Mouse (Mus musculus): ENCODE results near the gene Kremen2. TPM values are rescaled to one million over a fixed set of nuclear protein-coding genes. Genes with fewer than 3 reads are reported as not detected.

The Kremen2 gene
- polyA plus RNA-seq (2012; rRNA removed) = 0.65 and 0.92 TPM in 2 replicates

GRCm38 (mm10) chr17:23745301-23746251 is at the start of gene Kremen2:
Kremen2 (minus strand) TSS chr17:23745833.
- Histone ChIP-seq H3K36me3 (ENCODE audit: control insufficient read depth, insufficient read depth, low read length) (no peaks in the 10 kb centered on the region), H3K27ac (ENCODE audit: insufficient read depth, low read length) (no peak within 1 kb of the TSS), H3K4me3 (ENCODE audit: extremely low read depth, insufficient read depth, insufficient read length) (no peak within 1 kb of the TSS; the same call in 1 of the 2 replicates), H3K4me1 (ENCODE audit: control insufficient read depth, insufficient read depth, insufficient read length) (peaks cover 23% of the 10 kb centered on the region), H3K27me3 (ENCODE audit: control insufficient read depth, insufficient read depth, low read length) (peaks cover 21% of the 10 kb centered on the region)
- TF ChIP-seq POLR2A (IDR thresholded peaks at IDR 0.05; ENCODE audit: low read depth, low read length) = no peak
- WGBS = 6% methylated on average over 44 of the region's 45 CpGs
- no peak for DNase-seq (ENCODE audit: low read depth in 1 of 2, low spot score in 2 of 2)

- DNase-seq (ENCODE audit: low read depth in 1 of 2, low spot score in 2 of 2) = no peak
- Histone ChIP-seq H3K4me1 (ENCODE audit: control insufficient read depth, insufficient read depth, insufficient read length) (peaks cover 4% of the 10 kb centered on the region; the same call in 1 of the 2 replicates), H3K27me3 (ENCODE audit: control insufficient read depth, insufficient read depth, low read length) (no peaks in the 10 kb centered on the region), H3K4me3 (ENCODE audit: extremely low read depth, insufficient read depth, insufficient read length) (no peak overlapping the region), H3K27ac (ENCODE audit: insufficient read depth, low read length) (no peak overlapping the region), H3K36me3 (ENCODE audit: control insufficient read depth, insufficient read depth, low read length) (no peaks in the 10 kb centered on the region)
- 95% methylated on average over 8 of the region's 8 CpGs for WGBS
- TF ChIP-seq POLR2A (IDR thresholded peaks at IDR 0.05; ENCODE audit: low read depth, low read length) (no peak), CTCF (IDR thresholded peaks at IDR 0.05; ENCODE audit: extremely low read depth, insufficient read depth, insufficient read length, insufficient replicate concordance) (no peak)
Measured at GRCm38 (mm10) chr17:23795323-23795722, 49.7 kb upstream of the Kremen2 start.

- Histone ChIP-seq H3K4me1 (ENCODE audit: control insufficient read depth, insufficient read depth, insufficient read length) (peaks cover 9% of the 10 kb centered on the region; the same call in 1 of the 2 replicates), H3K4me3 (ENCODE audit: extremely low read depth, insufficient read depth, insufficient read length) (peak overlapping the region; percentile 69), H3K27me3 (ENCODE audit: control insufficient read depth, insufficient read depth, low read length) (0 out of 2 replicates have a peak, but pooled peaks cover 1% of the 10 kb centered on the region), H3K27ac (ENCODE audit: insufficient read depth, low read length) (no peak overlapping the region), H3K36me3 (ENCODE audit: control insufficient read depth, insufficient read depth, low read length) (no peaks in the 10 kb centered on the region)
- no peak for TF ChIP-seq POLR2A (IDR thresholded peaks at IDR 0.05; ENCODE audit: low read depth, low read length)
- no peak for TF ChIP-seq CTCF (IDR thresholded peaks at IDR 0.05; ENCODE audit: extremely low read depth, insufficient read depth, insufficient read length, insufficient replicate concordance)
- no peak for DNase-seq (ENCODE audit: low read depth in 1 of 2, low spot score in 2 of 2)
- 9% methylated on average over 2 of the region's 2 CpGs for WGBS
Measured at GRCm38 (mm10) chr17:23791079-23791357, 45.4 kb upstream of the Kremen2 start.

GRCm38 (mm10) chr17:23790269-23791078 is 44.8 kb upstream of the Kremen2 start, which contains the start of gene Srrm2:
Srrm2 (plus strand) TSS chr17:23790532.
- DNase-seq (ENCODE audit: low read depth in 1 of 2, low spot score in 2 of 2) = peak in 1 of 2 experiments; percentile 34
- no peaks in the 10 kb centered on the region for H3K36me3 ChIP-seq (ENCODE audit: control insufficient read depth, insufficient read depth, low read length)
- peaks cover 6% of the 10 kb centered on the region; the same call in 1 of the 2 replicates for H3K27me3 ChIP-seq (ENCODE audit: control insufficient read depth, insufficient read depth, low read length)
- 4% methylated on average over 29 of the region's 29 CpGs for WGBS
- peak within 1 kb of the TSS; percentile 41 for H3K27ac ChIP-seq (ENCODE audit: insufficient read depth, low read length)
- H3K4me1 ChIP-seq (ENCODE audit: control insufficient read depth, insufficient read depth, insufficient read length) = peaks cover 9% of the 10 kb centered on the region; the same call in 1 of the 2 replicates
- no peak for TF ChIP-seq CTCF (IDR thresholded peaks at IDR 0.05; ENCODE audit: extremely low read depth, insufficient read depth, insufficient read length, insufficient replicate concordance)
- peak; percentile 35; the same call in 1 of the 2 replicates for TF ChIP-seq POLR2A (IDR thresholded peaks at IDR 0.05; ENCODE audit: low read depth, low read length)
- H3K4me3 ChIP-seq (ENCODE audit: extremely low read depth, insufficient read depth, insufficient read length) = peak within 1 kb of the TSS; percentile 69

GRCm38 (mm10) chr17:23789749-23790268 is 44.2 kb upstream of the Kremen2 start:
- TF ChIP-seq POLR2A (IDR thresholded peaks at IDR 0.05; ENCODE audit: low read depth, low read length) (no peak), CTCF (IDR thresholded peaks at IDR 0.05; ENCODE audit: extremely low read depth, insufficient read depth, insufficient read length, insufficient replicate concordance) (no peak)
- 31% methylated on average over 8 of the region's 8 CpGs for WGBS

GRCm38 (mm10) chr17:23788973-23789372 is 43.3 kb upstream of the Kremen2 start:
- Histone ChIP-seq H3K4me1 (ENCODE audit: control insufficient read depth, insufficient read depth, insufficient read length) (peaks cover 9% of the 10 kb centered on the region; the same call in 1 of the 2 replicates), H3K27ac (ENCODE audit: insufficient read depth, low read length) (no peak overlapping the region), H3K36me3 (ENCODE audit: control insufficient read depth, insufficient read depth, low read length) (no peaks in the 10 kb centered on the region), H3K27me3 (ENCODE audit: control insufficient read depth, insufficient read depth, low read length) (peaks cover 6% of the 10 kb centered on the region; the same call in 1 of the 2 replicates), H3K4me3 (ENCODE audit: extremely low read depth, insufficient read depth, insufficient read length) (no peak overlapping the region)
- TF ChIP-seq POLR2A (IDR thresholded peaks at IDR 0.05; ENCODE audit: low read depth, low read length) (no peak), CTCF (IDR thresholded peaks at IDR 0.05; ENCODE audit: extremely low read depth, insufficient read depth, insufficient read length, insufficient replicate concordance) (no peak)
- DNase-seq (ENCODE audit: low read depth in 1 of 2, low spot score in 2 of 2) = no peak
- WGBS = 89% methylated on average over 4 of the region's 4 CpGs

More at GRCm38 (mm10) chr17:23789749-23790268, 44.2 kb upstream of the Kremen2 start:
- peaks cover 9% of the 10 kb centered on the region; the same call in 1 of the 2 replicates for H3K4me1 ChIP-seq (ENCODE audit: control insufficient read depth, insufficient read depth, insufficient read length)
- H3K36me3 ChIP-seq (ENCODE audit: control insufficient read depth, insufficient read depth, low read length) = no peaks in the 10 kb centered on the region
- peaks cover 6% of the 10 kb centered on the region; the same call in 1 of the 2 replicates for H3K27me3 ChIP-seq (ENCODE audit: control insufficient read depth, insufficient read depth, low read length)
- H3K4me3 ChIP-seq (ENCODE audit: extremely low read depth, insufficient read depth, insufficient read length) = peak overlapping the region; percentile 69
- no peak for DNase-seq (ENCODE audit: low read depth in 1 of 2, low spot score in 2 of 2)
- peak overlapping the region; percentile 41; the same call in 1 of the 2 replicates for H3K27ac ChIP-seq (ENCODE audit: insufficient read depth, low read length)

Data from spleen, adult 2 months (tissue).